In the genomic region with DNA sequence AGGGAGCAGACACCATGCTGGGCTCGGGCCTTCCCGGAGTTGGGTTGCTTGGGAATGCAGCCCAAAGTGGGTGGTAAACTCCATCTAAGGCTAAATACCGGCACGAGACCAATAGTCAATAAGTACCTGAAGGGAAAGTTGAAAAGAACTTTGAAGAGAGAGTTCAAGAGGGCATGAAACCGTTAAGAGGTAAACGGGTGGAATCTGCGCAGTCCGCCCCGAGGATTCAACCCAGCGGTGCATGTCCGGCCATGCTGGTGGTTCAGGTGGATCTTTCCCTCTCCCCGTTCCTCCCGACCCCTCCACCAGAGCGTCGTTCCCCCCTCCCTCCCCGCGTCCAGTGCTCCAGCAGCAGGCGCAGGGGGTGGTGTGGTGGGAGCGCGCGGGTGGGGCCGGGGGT, we compare ENCODE assay signal across 8 mouse cellular contexts.
DNase-seq lines count a peak whose midpoint lies in the region; ATAC-seq and TF ChIP-seq lines count a peak whose summit lies in the region.

No protein-coding gene starts in this region.

- no peak overlapping the region for H3K4me2 ChIP-seq in liver, embryonic 13.5 days

- no peak overlapping the region for H3K27ac ChIP-seq in ES-E14 (ENCODE audit: insufficient read depth, low read depth, low read length, poor library complexity, severe bottlenecking)
- H3K27ac ChIP-seq in liver, embryonic 13.5 days, result no peak overlapping the region

- H3K36me3 ChIP-seq in ES-E14 (ENCODE audit: control insufficient read depth, insufficient read depth, low read length, poor library complexity, severe bottlenecking), result peaks cover 5% of the 10 kb centered on the region; the same call in 1 of the 2 replicates
- H3K36me3 ChIP-seq in liver, embryonic 13.5 days, result no peaks in the 10 kb centered on the region

- DNase-seq in 3134 (ENCODE audit: extremely low read depth, insufficient read length, low spot score) (peak; percentile 21), ES-E14 (ENCODE audit: low read depth, low spot score) (peak; percentile 47)
- DNase-seq in cerebellum, adult 9-10 months, result peak; percentile 20
- DNase-seq in forelimb bud, embryonic 11.5 days (ENCODE audit: low read depth, low spot score), result peak; percentile 94
- peak; percentile 74 for DNase-seq in induced T-regulatory cell, adult 2 months (ENCODE audit: low read depth)
- DNase-seq in liver, embryonic 13.5 days, result peak; percentile 7
- DNase-seq in neural tube, embryonic 10.5 days (ENCODE audit: extremely low spot score, low spot score), result peak; percentile 80
- DNase-seq in urinary bladder, postnatal 25 days (ENCODE audit: low spot score), result peak; percentile 68

- H3K4me1 ChIP-seq in ES-E14 (ENCODE audit: control insufficient read depth in 2 of 2, insufficient read depth in 2 of 2, low read length in 2 of 2, poor library complexity in 1 of 2), result no peaks in the 10 kb centered on the region
- no peaks in the 10 kb centered on the region for H3K4me1 ChIP-seq in liver, embryonic 13.5 days (replicated peaks)

- in situ Hi-C loops in ES-E14 (cut with MboI; ENCODE audit: low sequenced_read_pairs in 2 of 2, unreplicated experiment in 2 of 2), result no loop called here

- no peaks in the 10 kb centered on the region; the same call in 1 of the 2 replicates for H3K9me3 ChIP-seq in ES-E14 (ENCODE audit: control insufficient read depth, insufficient read depth, low read depth, low read length)
- H3K9me3 ChIP-seq in liver, embryonic 13.5 days (replicated peaks), result peaks cover 11% of the 10 kb centered on the region

- ATAC-seq in liver, embryonic 13.5 days (ENCODE audit: low read depth), result peak; percentile 100

- H3K27me3 ChIP-seq in liver, embryonic 13.5 days, result no peaks in the 10 kb centered on the region

- WGBS in liver, embryonic 13.5 days (ENCODE audit: insufficient replicate concordance), result 56% methylated on average over 22 of the region's 22 CpGs

- H3K4me3 ChIP-seq in ES-E14 (ENCODE audit: insufficient read depth in 1 of 2, low read depth in 1 of 2, low read length in 2 of 2, poor library complexity in 1 of 2, severe bottlenecking in 1 of 2), result no peak overlapping the region
- no peak overlapping the region for H3K4me3 ChIP-seq in liver, embryonic 13.5 days (replicated peaks)

- H3K9ac ChIP-seq in ES-E14 (ENCODE audit: insufficient read depth, low read depth, low read length, poor library complexity, severe bottlenecking), result no peak overlapping the region
- H3K9ac ChIP-seq in liver, embryonic 13.5 days, result no peak overlapping the region

TF ChIP-seq in ES-E14, 5 proteins besides CTCF, POLR2A, EP300 and RAD21:
- no peak for TF ChIP-seq CHD2 (IDR thresholded peaks at IDR 0.05; ENCODE audit: low read depth, low read length)
- no peak for TF ChIP-seq ZNF384 (IDR thresholded peaks at IDR 0.05; ENCODE audit: low read depth, low read length)
- TF ChIP-seq MAFK (IDR thresholded peaks at IDR 0.05; ENCODE audit: insufficient read depth, low read depth, low read length), result no peak
- TF ChIP-seq ZC3H11A (IDR thresholded peaks at IDR 0.05; ENCODE audit: borderline replicate concordance, low read depth, low read length), result no peak
- TF ChIP-seq HCFC1 (IDR thresholded peaks at IDR 0.05; ENCODE audit: borderline replicate concordance, insufficient read depth, low read length), result no peak

Comparison
In these comparisons a context has a peak if more than half of its experiments do, and no peak if none do; other contexts are left out.
1. DNase-seq: peak in every context shown above with its lines; median percentile 94 in forelimb bud, embryonic 11.5 days; 80 in neural tube, embryonic 10.5 days; 74 in induced T-regulatory cell, adult 2 months; 68 in urinary bladder, postnatal 25 days; 47 in ES-E14; 21 in 3134; 20 in cerebellum, adult 9-10 months; 7 in liver, embryonic 13.5 days.